Mouse (Mus musculus) thymus, adult 18-20 months (tissue): ENCODE results near the gene Gm40193.

Experiments
- DNase-seq, 2 experiments: peaks; one replicate each; pipeline ENCODE4 v3.0.0; 2022; ENCODE audit warnings: mixed read lengths in 2 of 2

Gm40193 gene

GRCm38 (mm10) chr11:70504970-70505369 lies 27.8 kb downstream of the Gm40193 start, which contains the start of gene Tm4sf5:
Gene Tm4sf5, plus strand, starts transcription at chr11:70505244.
- DNase-seq, result no peak

- no peak for DNase-seq
Observed at GRCm38 (mm10) chr11:70502018-70502417, 30.7 kb downstream of the Gm40193 start.

DNA sequence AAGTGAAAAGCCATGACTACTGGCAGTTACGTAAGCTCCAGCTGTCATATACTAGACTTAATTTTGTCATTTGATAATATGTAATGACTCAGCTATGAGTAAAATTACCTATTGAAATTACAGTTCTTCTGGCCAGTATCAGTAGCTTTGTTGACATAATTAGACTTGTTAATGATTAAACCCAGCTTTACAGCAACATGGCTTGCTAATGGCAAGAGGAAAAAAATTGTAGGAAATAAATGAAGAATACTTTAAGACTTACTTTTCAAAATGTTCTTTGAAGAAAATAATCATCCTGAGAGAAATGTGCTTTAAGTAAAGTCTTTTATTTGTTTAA lies 32.3 kb downstream of the Gm40193 start:
- no peak for DNase-seq

DNA sequence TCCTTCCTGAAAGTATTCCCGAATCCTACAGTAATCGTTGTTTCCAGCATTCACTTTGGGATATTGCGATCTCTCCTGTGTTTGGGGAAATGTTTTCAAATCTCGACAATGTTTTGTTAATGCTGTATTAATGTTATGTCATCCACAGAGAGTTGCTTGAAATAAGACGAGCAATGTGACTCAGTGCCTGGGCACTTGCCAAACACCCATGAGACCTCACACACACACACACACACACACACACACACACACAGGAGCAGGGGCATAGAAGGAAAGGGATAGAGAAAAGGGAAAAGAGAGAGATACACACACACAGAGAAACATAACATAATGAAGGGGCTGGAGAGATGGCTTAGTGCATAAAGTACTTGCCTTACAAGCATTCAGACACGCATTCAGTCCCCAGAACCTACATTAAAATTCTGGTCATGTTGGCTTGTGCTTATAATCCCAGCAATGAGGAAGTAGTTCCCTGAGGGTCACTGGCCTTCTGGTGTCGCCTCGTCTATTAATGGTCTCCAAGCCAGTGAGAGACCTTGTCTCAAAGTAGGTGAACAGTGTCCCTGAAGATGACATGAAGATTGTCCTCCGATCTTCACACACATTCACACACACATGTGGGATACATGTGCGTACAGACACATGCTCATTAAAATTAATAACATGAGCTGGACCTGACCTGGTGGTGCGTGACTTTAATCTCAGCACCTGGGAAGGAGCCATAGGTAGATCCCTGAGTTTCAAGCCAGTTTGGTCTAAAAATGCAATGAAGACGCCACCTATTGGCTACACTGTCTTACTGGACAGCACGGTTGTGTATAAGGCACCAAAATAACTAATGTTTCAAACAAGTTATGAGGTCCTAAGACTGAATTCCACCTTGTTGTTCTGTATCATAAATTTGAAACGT lies 32.9 kb downstream of the Gm40193 start:
- no peak for DNase-seq

DNA sequence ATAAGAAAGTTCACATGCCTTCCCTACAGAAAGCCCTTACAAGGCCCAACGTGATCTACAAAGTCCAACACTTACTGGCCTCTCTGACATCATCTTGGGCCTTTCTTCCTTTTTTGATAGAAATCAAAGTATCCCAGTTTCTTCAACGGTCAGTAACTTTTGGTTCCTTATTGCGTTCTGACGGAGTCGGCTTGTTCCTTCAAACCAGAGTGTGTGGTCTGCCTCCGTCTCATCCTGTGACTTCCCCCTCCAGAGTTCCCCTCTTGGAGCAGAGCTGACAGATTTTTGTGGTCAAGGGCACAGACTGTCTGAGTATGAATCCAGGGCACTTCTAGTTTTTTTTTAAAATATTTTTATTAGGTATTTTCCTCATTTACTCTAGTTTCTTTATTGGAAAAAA lies 43.1 kb downstream of the Gm40193 start:
- no peak for DNase-seq

DNA sequence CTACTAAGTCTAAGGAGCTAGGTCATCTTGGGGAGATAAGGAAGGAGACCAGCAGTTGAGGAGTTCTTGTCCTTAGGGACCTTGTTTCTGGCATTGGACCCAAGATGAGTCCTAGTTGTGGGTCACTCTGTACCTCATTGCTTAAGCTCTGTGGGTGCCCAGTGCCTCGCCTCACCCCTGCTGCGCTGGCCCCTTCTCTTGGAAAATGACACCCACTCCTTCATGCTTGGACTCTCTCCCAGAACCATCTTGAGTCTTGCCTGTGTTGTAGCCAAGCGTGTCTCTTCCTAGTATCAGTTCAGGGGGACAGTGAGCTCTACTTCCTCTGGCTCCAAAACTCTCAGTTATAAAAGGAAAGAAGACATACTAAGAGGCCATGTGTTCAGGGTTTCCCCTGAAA lies 43.6 kb downstream of the Gm40193 start:
- no peak for DNase-seq

DNA sequence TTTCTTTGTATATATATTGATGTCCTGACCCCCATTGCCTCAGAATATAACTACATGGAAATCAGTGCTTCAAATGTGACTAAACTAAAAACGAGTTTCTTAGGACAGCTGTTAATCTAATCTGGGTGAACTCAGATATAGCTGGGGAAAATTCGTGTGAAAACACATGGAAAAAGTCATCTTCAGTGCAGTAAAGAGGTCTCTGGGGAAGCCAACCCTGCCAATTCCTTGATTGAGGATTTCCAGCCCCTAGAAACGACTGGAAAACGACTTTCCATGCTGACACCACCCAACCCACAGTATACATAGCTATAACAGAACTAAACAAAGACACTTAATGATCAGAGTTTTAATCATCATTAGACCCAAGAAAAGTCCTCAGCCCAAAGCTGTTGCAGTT lies 44.9 kb downstream of the Gm40193 start:
- no peak for DNase-seq

GRCm38 (mm10) chr11:70485498-70485897 lies 47.2 kb downstream of the Gm40193 start:
- DNase-seq, result no peak
